Mouse (Mus musculus) mouse trophoblast stem cell (cell line): ENCODE results near the gene Bdnf.

Experiments
- in situ Hi-C, 2 experiments: fragments of 300-500 bp; cut with MseI, MboI; formaldehyde crosslinking; loops; 2 replicates in 1 of 2; 3 replicates in 1 of 2; pipeline ENCODE4 v1.15.1; 2025

The Bdnf gene

GRCm38 (mm10) chr2:109776374-109776773 is 101.9 kb downstream of the Bdnf start:
- in situ Hi-C loops: no loop called here
